Mouse (Mus musculus) right cerebral cortex, postnatal 25 days (tissue): ENCODE measurements around the gene Bmi1.

ENCODE experiments used
- DNase-seq: peaks from one replicate; pipeline ENCODE4 v3.0.0; 2022

The Bmi1 gene

DNA sequence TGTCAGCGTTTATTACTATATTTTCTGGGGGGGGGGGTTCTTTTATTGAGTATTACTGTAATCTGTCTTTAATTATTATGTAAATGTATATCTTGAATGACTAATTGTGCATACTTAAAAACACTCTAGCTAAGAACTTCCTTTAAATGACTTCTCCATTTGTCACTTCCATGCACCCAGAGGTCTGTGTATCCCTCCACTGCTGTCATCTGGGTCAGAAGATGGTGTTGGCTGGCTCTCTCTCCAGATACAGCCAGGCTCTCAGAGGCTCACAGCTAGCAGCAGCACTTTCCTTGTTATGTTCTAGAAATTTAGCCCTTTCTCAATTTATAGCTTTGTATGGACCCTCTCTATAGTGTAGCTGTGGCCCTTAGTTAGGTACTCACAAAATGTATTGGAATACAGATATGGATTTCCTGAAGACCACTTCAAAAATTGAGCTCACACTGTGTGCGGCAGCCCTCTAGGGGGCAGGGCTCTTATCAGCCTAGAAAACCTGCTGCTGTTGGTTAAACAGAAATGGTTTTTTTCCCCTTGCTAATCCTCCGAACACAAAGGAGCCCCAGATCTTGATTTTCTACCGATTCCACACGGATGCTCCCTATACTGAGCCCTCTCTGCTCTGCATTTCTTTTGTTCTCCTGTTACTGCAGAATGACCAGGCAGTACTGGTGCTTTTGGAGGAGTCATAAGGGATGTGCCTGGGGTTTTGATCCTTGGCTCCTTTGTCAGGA, 57.7 kb downstream of the Bmi1 start:
- DNase-seq: no peak
